Mouse (Mus musculus): ENCODE data around the gene Fer. TPM values are rescaled to one million over a fixed set of nuclear protein-coding genes. Genes with fewer than 3 reads are reported as not detected.

Gene Fer
- polyA plus RNA-seq, 1 experiment from 2014 or later, result 23.1 TPM

DNA sequence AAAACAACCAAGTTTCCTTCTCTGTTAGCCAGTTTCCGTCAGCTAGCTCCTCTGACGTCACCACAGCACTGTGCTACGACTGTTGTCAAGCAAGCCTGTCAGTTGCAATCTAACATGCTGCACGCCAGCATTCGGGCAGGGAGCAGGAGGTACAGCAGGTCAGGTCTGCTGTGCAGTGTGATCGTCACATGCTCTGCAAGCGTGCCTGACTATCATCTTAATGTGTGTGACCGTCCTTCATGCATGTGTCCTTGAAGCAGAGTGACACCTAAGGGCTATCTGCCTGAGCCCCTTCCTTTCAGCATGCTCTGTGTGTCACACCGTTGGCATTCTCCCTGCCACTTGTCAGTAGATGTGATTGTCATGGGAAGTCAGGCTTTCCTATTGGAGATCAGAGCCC, 279.0 kb downstream of the Fer start:
- Histone ChIP-seq H3K9me3 (no peaks in the 10 kb centered on the region), H3K27me3 (ENCODE audit: insufficient read depth, poor library complexity, severe bottlenecking) (no peaks in the 10 kb centered on the region), H3K27ac (no peak overlapping the region), H3K4me1 (replicated peaks) (peaks cover 3% of the 10 kb centered on the region; the same call in 1 of the 2 replicates), H3K4me3 (no peak overlapping the region), H3K36me3 (peaks cover 21% of the 10 kb centered on the region)
- 83% methylated on average over 9 of the region's 9 CpGs for WGBS
- DNase-seq (ENCODE audit: low spot score), result no peak

- Histone ChIP-seq H3K9me3 (no peaks in the 10 kb centered on the region), H3K4me3 (no peak overlapping the region), H3K27me3 (ENCODE audit: insufficient read depth, poor library complexity, severe bottlenecking) (no peaks in the 10 kb centered on the region), H3K4me1 (replicated peaks) (no peaks in the 10 kb centered on the region), H3K36me3 (peaks cover 9% of the 10 kb centered on the region), H3K27ac (no peak overlapping the region)
- no peak for DNase-seq (ENCODE audit: low spot score)
- 88% methylated on average over 4 of the region's 4 CpGs for WGBS
Measured at GRCm38 (mm10) chr17:64146409-64146808, 283.5 kb downstream of the Fer start.

- Histone ChIP-seq H3K27ac (no peak overlapping the region), H3K4me1 (replicated peaks) (no peaks in the 10 kb centered on the region), H3K4me3 (no peak overlapping the region), H3K36me3 (peaks cover 6% of the 10 kb centered on the region), H3K9me3 (no peaks in the 10 kb centered on the region), H3K27me3 (ENCODE audit: insufficient read depth, poor library complexity, severe bottlenecking) (no peaks in the 10 kb centered on the region)
- no peak for DNase-seq (ENCODE audit: low spot score)
- 100% methylated on average over 1 of the region's 1 CpGs for WGBS
Measured at GRCm38 (mm10) chr17:64150717-64151116, 287.9 kb downstream of the Fer start.

DNA sequence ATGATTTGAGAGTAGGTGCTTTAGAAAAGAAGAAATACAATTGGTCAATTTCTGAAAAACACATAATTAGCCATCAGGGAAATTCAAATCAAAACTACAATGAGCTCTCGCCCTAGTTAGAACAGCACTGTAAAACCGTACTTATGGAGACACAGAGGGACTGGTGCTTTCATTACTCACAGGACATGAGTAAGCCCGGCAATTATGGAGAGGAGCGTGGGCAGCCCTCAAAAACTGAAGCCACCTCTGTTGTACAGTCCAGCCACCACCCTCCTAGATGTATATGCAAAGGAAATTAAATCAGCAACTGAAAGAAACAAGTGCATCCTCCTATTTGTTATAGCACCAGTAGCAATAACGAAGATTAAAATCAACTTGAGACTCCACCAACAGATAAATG, 304.9 kb downstream of the Fer start:
- H3K4me3 ChIP-seq, result no peak overlapping the region
- no peak overlapping the region for H3K27ac ChIP-seq
- no peaks in the 10 kb centered on the region for H3K4me1 ChIP-seq (replicated peaks)
- H3K9me3 ChIP-seq, result peaks cover 3% of the 10 kb centered on the region; the same call in 1 of the 2 replicates
- H3K27me3 ChIP-seq (ENCODE audit: insufficient read depth, poor library complexity, severe bottlenecking), result no peaks in the 10 kb centered on the region
- DNase-seq (ENCODE audit: low spot score), result no peak
- H3K36me3 ChIP-seq, result no peaks in the 10 kb centered on the region
- WGBS, result 93% methylated on average over 5 of the region's 5 CpGs

DNA sequence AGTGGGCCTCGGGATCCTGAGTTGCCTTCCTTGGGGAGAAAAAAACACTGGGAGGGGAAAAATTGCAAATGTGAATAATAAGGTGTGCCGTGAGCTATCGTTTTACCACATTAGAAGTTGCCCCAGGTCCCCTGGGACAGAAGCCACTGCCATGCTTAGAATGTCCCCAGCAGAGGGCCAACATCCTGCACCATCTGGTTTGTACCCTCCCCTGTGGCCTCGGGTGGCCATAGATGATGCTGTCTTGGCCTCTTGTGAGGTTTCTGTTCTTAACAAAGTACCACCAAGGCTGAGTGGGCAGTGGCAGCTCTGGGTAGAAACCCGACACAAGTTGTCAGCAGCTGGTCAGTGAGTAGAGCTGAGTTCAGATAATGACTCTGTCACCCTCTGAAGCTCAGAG, 307.2 kb downstream of the Fer start:
- Histone ChIP-seq H3K27me3 (ENCODE audit: insufficient read depth, poor library complexity, severe bottlenecking) (no peaks in the 10 kb centered on the region), H3K36me3 (no peaks in the 10 kb centered on the region)
- 78% methylated on average over 5 of the region's 5 CpGs for WGBS

GRCm38 (mm10) chr17:64172474-64172873, 309.6 kb downstream of the Fer start:
- WGBS, result 78% methylated on average over 2 of the region's 2 CpGs
- H3K4me3 ChIP-seq, result no peak overlapping the region

More for the DNA sequence above, 307.2 kb downstream of the Fer start:
- no peak for DNase-seq (ENCODE audit: low spot score)
- H3K4me3 ChIP-seq, result no peak overlapping the region
- H3K27ac ChIP-seq, result no peak overlapping the region
- peaks cover 3% of the 10 kb centered on the region; the same call in 1 of the 2 replicates for H3K9me3 ChIP-seq
- no peaks in the 10 kb centered on the region for H3K4me1 ChIP-seq (replicated peaks)

DNA sequence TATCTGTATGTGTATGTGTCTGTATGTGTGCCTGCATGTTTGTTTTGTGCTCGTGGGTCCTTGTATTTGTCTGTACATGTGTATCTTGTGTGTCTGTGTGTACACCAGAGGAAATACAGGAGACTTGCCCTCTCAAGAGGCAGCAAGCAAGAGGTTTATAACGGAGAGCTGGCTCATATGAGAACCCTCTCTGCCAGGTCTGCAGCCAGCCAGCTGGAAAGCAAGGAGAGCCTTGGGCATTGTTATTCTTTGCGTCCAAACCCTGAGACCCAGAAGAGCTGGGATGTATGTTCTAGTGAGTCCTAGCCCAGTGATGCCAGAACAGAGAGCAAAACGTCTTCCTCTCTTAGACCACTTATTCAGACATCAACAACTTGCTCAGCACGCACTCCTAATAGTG, 317.7 kb downstream of the Fer start:
- Histone ChIP-seq H3K4me1 (replicated peaks) (no peaks in the 10 kb centered on the region), H3K9me3 (no peaks in the 10 kb centered on the region), H3K4me3 (no peak overlapping the region), H3K36me3 (no peaks in the 10 kb centered on the region), H3K27me3 (ENCODE audit: insufficient read depth, poor library complexity, severe bottlenecking) (no peaks in the 10 kb centered on the region), H3K27ac (no peak overlapping the region)
- WGBS, result 84% methylated on average over 5 of the region's 5 CpGs
- no peak for DNase-seq (ENCODE audit: low spot score)

More at GRCm38 (mm10) chr17:64172474-64172873, 309.6 kb downstream of the Fer start:
- H3K36me3 ChIP-seq, result no peaks in the 10 kb centered on the region
- DNase-seq (ENCODE audit: low spot score), result no peak
- no peaks in the 10 kb centered on the region for H3K4me1 ChIP-seq (replicated peaks)
- H3K27me3 ChIP-seq (ENCODE audit: insufficient read depth, poor library complexity, severe bottlenecking), result no peaks in the 10 kb centered on the region
- no peak overlapping the region for H3K27ac ChIP-seq
- H3K9me3 ChIP-seq, result no peaks in the 10 kb centered on the region

- no peaks in the 10 kb centered on the region for H3K9me3 ChIP-seq
- no peak overlapping the region for H3K4me3 ChIP-seq
- DNase-seq (ENCODE audit: low spot score), result no peak
- no peak overlapping the region for H3K27ac ChIP-seq
- H3K27me3 ChIP-seq (ENCODE audit: insufficient read depth, poor library complexity, severe bottlenecking), result no peaks in the 10 kb centered on the region
- 71% methylated on average over 3 of the region's 3 CpGs for WGBS
- no peaks in the 10 kb centered on the region for H3K36me3 ChIP-seq
- H3K4me1 ChIP-seq (replicated peaks), result no peaks in the 10 kb centered on the region
Measured at GRCm38 (mm10) chr17:64181291-64181690, 318.4 kb downstream of the Fer start.

DNA sequence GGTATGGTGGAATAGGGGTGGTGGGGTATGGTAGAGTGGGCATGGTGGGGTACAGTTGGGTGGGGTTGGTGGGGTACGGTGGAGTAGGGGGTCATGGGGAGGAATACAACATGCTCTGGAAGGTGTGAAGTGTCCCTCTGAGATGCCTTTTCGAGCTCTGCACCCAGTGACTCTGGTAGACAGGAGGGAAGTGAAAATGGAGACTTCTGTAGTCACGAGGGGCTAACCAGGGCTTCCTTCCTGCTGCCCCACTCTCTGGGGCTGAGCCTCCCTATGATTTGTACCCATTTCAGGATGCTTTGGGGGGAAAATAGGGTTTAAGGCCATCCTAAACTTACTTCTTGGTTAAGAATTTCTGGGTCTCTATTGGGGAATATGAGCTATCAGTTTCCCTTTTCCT, 319.7 kb downstream of the Fer start:
- no peak overlapping the region for H3K4me3 ChIP-seq
- no peak for DNase-seq (ENCODE audit: low spot score)
- H3K9me3 ChIP-seq, result no peaks in the 10 kb centered on the region
- H3K27me3 ChIP-seq (ENCODE audit: insufficient read depth, poor library complexity, severe bottlenecking), result no peaks in the 10 kb centered on the region
- H3K27ac ChIP-seq, result no peak overlapping the region
- no peaks in the 10 kb centered on the region for H3K4me1 ChIP-seq (replicated peaks)
- H3K36me3 ChIP-seq, result no peaks in the 10 kb centered on the region
- 92% methylated on average over 3 of the region's 3 CpGs for WGBS

DNA sequence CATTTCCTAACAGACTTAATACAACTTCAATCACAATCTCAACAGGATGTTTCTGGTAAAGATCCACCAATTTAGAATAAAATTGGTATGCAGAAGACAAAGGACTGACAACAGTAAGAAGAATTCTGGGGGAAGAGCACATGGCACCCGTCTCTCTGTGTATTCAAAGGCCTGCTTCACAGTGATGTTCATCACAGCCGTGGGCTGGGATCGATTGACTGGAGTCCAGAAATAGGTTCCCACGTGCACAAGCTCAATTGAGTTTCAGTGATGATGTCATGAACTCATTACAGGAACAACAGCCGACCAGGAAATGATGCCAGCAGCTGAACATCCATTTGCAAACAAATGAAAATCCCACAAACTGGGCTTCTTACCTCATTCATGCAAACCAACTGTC, 320.3 kb downstream of the Fer start:
- WGBS, result 78% methylated on average over 5 of the region's 5 CpGs
- DNase-seq (ENCODE audit: low spot score), result no peak
- H3K4me3 ChIP-seq, result no peak overlapping the region
- no peaks in the 10 kb centered on the region for H3K36me3 ChIP-seq
- no peaks in the 10 kb centered on the region for H3K27me3 ChIP-seq (ENCODE audit: insufficient read depth, poor library complexity, severe bottlenecking)
- H3K9me3 ChIP-seq, result no peaks in the 10 kb centered on the region
- no peak overlapping the region for H3K27ac ChIP-seq
- H3K4me1 ChIP-seq (replicated peaks), result no peaks in the 10 kb centered on the region

Other genes starting within 250 kb of the Fer start
- 1.5 and 2.5 TPM in 2 replicates for gene A930002H24Rik, start 729 bp downstream of the Fer start, polyA plus RNA-seq (2016; fragmentation: Nextera tagmentation; extraction: Ambion mirVana)

All from hindbrain, embryonic 10.5 days (tissue).